Mouse (Mus musculus) stomach, postnatal 0 days (tissue): ENCODE measurements around the gene Dsn1.

Source experiments
- CTCF ChIP-seq: IDR thresholded peaks from 2 replicates; pipeline ENCODE4 v1.5.1; 2016; ENCODE audit warnings: antibody characterized with exemption, low read depth, mild to moderate bottlenecking, moderate library complexity
- EP300 ChIP-seq: optimal IDR thresholded peaks from 2 replicates; pipeline ENCODE3; 2016; ENCODE audit warnings: antibody characterized with exemption

- TF ChIP-seq CTCF (no peak), EP300 (no peak)
Observed at GRCm38 (mm10) chr2:156951301-156952094, 55.5 kb downstream of the Dsn1 start.
